Mouse (Mus musculus) CH12.LX (cell line): ENCODE measurements around the gene Wrap53.

ENCODE experiments used
- CHD2 ChIP-seq: IDR thresholded peaks from 2 replicates; pipeline ENCODE4 v1.6.1; 2011; ENCODE audit warnings: low read length, improper control_type of control experiment
- CTCF ChIP-seq, 2 experiments: IDR thresholded peaks in 1 of 2; conservative IDR thresholded peaks in 1 of 2; 2 replicates each; pipeline ENCODE4 v1.5.1; 2011 to 2012; ENCODE audit warnings: low read depth in 2 of 2, low read length in 2 of 2, improper control_type of control experiment in 1 of 2, inconsistent platforms in 1 of 2, mild to moderate bottlenecking in 1 of 2, moderate library complexity in 1 of 2
- E2F4 ChIP-seq: IDR thresholded peaks from 2 replicates; pipeline ENCODE4 v1.6.1; 2011; ENCODE audit warnings: low read depth, low read length, improper control_type of control experiment; ENCODE audit not compliant: insufficient replicate concordance
- EP300 ChIP-seq: IDR thresholded peaks from 2 replicates; pipeline ENCODE4 v1.6.1; 2011; ENCODE audit warnings: low read length, improper control_type of control experiment
- GABPA ChIP-seq: IDR thresholded peaks from 2 replicates; pipeline ENCODE4 v1.6.1; 2012; ENCODE audit warnings: low read depth, low read length, improper control_type of control experiment, inconsistent platforms; ENCODE audit not compliant: insufficient replicate concordance
- MAX ChIP-seq: IDR thresholded peaks from 2 replicates; pipeline ENCODE4 v1.6.1; 2011; ENCODE audit warnings: low read length, improper control_type of control experiment
- MXI1 ChIP-seq: IDR thresholded peaks from 2 replicates; pipeline ENCODE4 v1.6.1; 2011; ENCODE audit warnings: mild to moderate bottlenecking, low read depth, low read length, improper control_type of control experiment
- MYC ChIP-seq: IDR thresholded peaks from 2 replicates; pipeline ENCODE4 v1.6.1; 2011; ENCODE audit warnings: low read depth, mild to moderate bottlenecking, improper control_type of control experiment, low read length
- POLR2A ChIP-seq: IDR thresholded peaks from 2 replicates; pipeline ENCODE4 v1.6.1; 2011; ENCODE audit warnings: low read depth, mild to moderate bottlenecking, improper control_type of control experiment, low read length
- SMC3 ChIP-seq: IDR thresholded peaks from 2 replicates; pipeline ENCODE4 v1.6.1; 2011; ENCODE audit warnings: low read depth, low read length, improper control_type of control experiment
- ZKSCAN1 ChIP-seq: IDR thresholded peaks from 2 replicates; pipeline ENCODE4 v1.6.1; 2012; ENCODE audit warnings: low read depth, inconsistent platforms, low read length, improper control_type of control experiment, borderline replicate concordance
- ZMIZ1 ChIP-seq: IDR thresholded peaks from 2 replicates; pipeline ENCODE4 v1.6.1; 2012; ENCODE audit warnings: low read depth, mild to moderate bottlenecking, inconsistent platforms, low read length, improper control_type of control experiment

GRCm38 (mm10) chr11:69513840-69514239, 66.2 kb downstream of the Wrap53 start:
- TF ChIP-seq MYC (peak; percentile 63; the same call in 1 of the 2 replicates), MXI1 (no peak), ZMIZ1 (no peak), EP300 (no peak), CHD2 (no peak), POLR2A (no peak), GABPA (no peak), CTCF (conservative IDR thresholded peaks at IDR 0.05 in 1 of 2, IDR thresholded peaks at IDR 0.05 in 1 of 2; ENCODE audit: low read depth in 2 of 2, low read length in 2 of 2) (peak; percentile 83 to 99), SMC3 (peak; percentile 96), MAX (no peak), ZKSCAN1 (no peak), E2F4 (no peak)
